Mouse (Mus musculus): ENCODE measurements around the gene Elane. TPM values are rescaled to one million over a fixed set of nuclear protein-coding genes. Genes with fewer than 3 reads are reported as not detected.
A peak's percentile ranks its signal among the peaks of the same experiment; 100 is the strongest.

Gene Elane
- 0.14 TPM in 1 of 2 replicates, not detected in the other for polyA plus RNA-seq (2015; fragmentation: Nextera tagmentation; extraction: Ambion mirVana)

DNA sequence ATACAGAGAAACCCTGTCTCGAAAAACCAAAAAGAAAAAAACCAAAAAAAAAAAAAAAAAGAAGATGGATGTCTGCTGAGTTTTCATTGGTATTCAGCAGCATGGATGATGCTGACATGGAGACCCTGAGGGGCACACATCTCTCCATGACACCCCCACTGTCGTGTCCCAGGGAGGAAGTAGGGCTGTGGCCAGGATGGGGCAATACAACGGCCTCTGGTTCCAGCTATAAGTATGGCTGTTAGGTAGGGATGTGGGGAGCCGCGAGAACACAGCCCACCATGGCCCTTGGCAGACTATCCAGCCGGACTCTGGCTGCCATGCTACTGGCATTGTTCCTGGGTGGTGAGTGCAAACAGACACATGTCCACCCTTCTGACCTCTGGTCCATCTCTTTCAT is at the start of gene Elane:
Elane (plus strand) TSS at position 194 of the 400 bp plus-strand sequence.
- Histone ChIP-seq H3K4me3 (replicated peaks; ENCODE audit: low read depth, low read length) (no peak within 1 kb of the TSS), H3K4me1 (replicated peaks; ENCODE audit: insufficient read depth, low read length) (peaks cover 12% of the 10 kb centered on the region), H3K9ac (ENCODE audit: low read depth, low read length) (no peak within 1 kb of the TSS), H3K36me3 (ENCODE audit: insufficient read depth, low read length) (no peaks in the 10 kb centered on the region), H3K27me3 (ENCODE audit: insufficient read depth, low read length) (no peaks in the 10 kb centered on the region), H3K4me2 (ENCODE audit: low read length) (no peak within 1 kb of the TSS), H3K9me3 (replicated peaks; ENCODE audit: low read length) (no peaks in the 10 kb centered on the region), H3K27ac (no peak within 1 kb of the TSS)
- no peak for TF ChIP-seq CTCF (IDR thresholded peaks at IDR 0.05; ENCODE audit: low read depth)
- WGBS, result 74% methylated on average over 6 of the region's 6 CpGs
- DNase-seq (ENCODE audit: low spot score), result no peak
- ATAC-seq (replicated peaks; ENCODE audit: low FRiP score, low read depth), result no peak

DNA sequence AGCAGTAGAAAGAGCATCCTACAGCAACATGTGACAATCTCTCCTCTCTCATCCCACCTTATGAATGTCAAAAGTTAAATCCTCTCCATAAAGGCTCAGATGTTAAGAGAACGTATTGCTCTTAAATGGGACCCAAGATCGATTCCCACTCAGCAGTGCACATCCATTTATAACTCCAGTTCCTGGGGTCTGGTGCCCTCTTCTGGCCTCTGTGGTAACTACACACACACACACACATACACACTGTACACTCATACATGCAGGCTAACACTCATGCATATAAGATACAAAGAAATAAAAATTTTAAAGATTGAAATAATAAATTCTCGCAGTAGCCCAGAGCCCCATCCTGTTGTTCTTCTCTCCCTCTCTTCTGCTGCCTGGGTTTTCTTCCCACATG is 49.1 kb upstream of the Elane start:
- no peak overlapping the region for H3K4me2 ChIP-seq (ENCODE audit: low read length)
- H3K4me3 ChIP-seq (replicated peaks; ENCODE audit: low read depth, low read length), result no peak overlapping the region
- WGBS, result 99% methylated on average over 3 of the region's 3 CpGs
- DNase-seq (ENCODE audit: low spot score), result no peak
- H3K9me3 ChIP-seq (replicated peaks; ENCODE audit: low read length), result no peaks in the 10 kb centered on the region
- no peak overlapping the region for H3K27ac ChIP-seq
- no peak for ATAC-seq (replicated peaks; ENCODE audit: low FRiP score, low read depth)
- peaks cover 6% of the 10 kb centered on the region; the same call in 1 of the 2 replicates for H3K4me1 ChIP-seq (replicated peaks; ENCODE audit: insufficient read depth, low read length)
- TF ChIP-seq CTCF (IDR thresholded peaks at IDR 0.05; ENCODE audit: low read depth), result peak; percentile 56
- H3K27me3 ChIP-seq (ENCODE audit: insufficient read depth, low read length), result no peaks in the 10 kb centered on the region
- H3K9ac ChIP-seq (ENCODE audit: low read depth, low read length), result no peak overlapping the region
- no peaks in the 10 kb centered on the region for H3K36me3 ChIP-seq (ENCODE audit: insufficient read depth, low read length)

DNA sequence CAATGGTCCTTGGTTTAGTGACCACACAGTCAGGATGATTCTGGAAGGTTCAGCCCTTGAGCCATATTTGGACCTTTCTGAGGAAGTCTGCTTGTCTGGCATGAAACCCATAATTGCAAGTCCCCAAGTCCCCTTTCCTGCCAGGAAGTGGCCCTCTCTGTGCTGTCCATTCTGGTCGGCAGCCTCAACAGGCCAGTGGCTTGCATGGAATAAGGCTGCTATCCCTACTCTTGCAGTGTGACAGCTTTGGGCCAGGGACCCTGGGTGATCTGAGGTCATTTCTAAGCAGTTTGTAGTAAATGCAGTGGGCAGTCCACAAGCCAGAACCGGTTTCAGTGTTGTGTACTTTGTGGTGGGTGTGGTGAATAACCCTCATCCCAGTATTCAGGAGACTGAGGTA is 47.9 kb upstream of the Elane start:
- H3K9ac ChIP-seq (ENCODE audit: low read depth, low read length), result no peak overlapping the region
- 60% methylated on average over 2 of the region's 2 CpGs for WGBS
- peaks cover 17% of the 10 kb centered on the region for H3K4me1 ChIP-seq (replicated peaks; ENCODE audit: insufficient read depth, low read length)
- H3K27ac ChIP-seq, result no peak overlapping the region
- DNase-seq (ENCODE audit: low spot score) (no peak), ATAC-seq (replicated peaks; ENCODE audit: low FRiP score, low read depth) (no peak)
- TF ChIP-seq CTCF (IDR thresholded peaks at IDR 0.05; ENCODE audit: low read depth), result no peak
- no peaks in the 10 kb centered on the region for H3K36me3 ChIP-seq (ENCODE audit: insufficient read depth, low read length)
- H3K4me2 ChIP-seq (ENCODE audit: low read length), result no peak overlapping the region
- H3K4me3 ChIP-seq (replicated peaks; ENCODE audit: low read depth, low read length), result no peak overlapping the region
- H3K9me3 ChIP-seq (replicated peaks; ENCODE audit: low read length), result no peaks in the 10 kb centered on the region
- H3K27me3 ChIP-seq (ENCODE audit: insufficient read depth, low read length), result no peaks in the 10 kb centered on the region

- H3K4me2 ChIP-seq (ENCODE audit: low read length), result peak overlapping the region; percentile 56; the same call in 1 of the 2 replicates
These were observed 46.0 kb upstream of the Elane start for GRCm38 (mm10) chr10:79840091-79840490.

GRCm38 (mm10) chr10:79840644-79841551 is 45.1 kb upstream of the Elane start:
- H3K9ac ChIP-seq (ENCODE audit: low read depth, low read length), result peak overlapping the region; percentile 39; the same call in 1 of the 2 replicates
- TF ChIP-seq CTCF (IDR thresholded peaks at IDR 0.05; ENCODE audit: low read depth), result no peak; the same call in 1 of the 2 replicates
- H3K36me3 ChIP-seq (ENCODE audit: insufficient read depth, low read length), result no peaks in the 10 kb centered on the region
- H3K27ac ChIP-seq, result peak overlapping the region; percentile 93
- peaks cover 26% of the 10 kb centered on the region for H3K4me1 ChIP-seq (replicated peaks; ENCODE audit: insufficient read depth, low read length)
- under 1% methylated on average over 24 of the region's 24 CpGs for WGBS
- H3K9me3 ChIP-seq (replicated peaks; ENCODE audit: low read length), result no peaks in the 10 kb centered on the region
- ATAC-seq (replicated peaks; ENCODE audit: low FRiP score, low read depth) (peak; percentile 87), DNase-seq (ENCODE audit: low spot score) (peak; percentile 99)
- no peaks in the 10 kb centered on the region for H3K27me3 ChIP-seq (ENCODE audit: insufficient read depth, low read length)
- H3K4me2 ChIP-seq (ENCODE audit: low read length), result peak overlapping the region; percentile 56
- H3K4me3 ChIP-seq (replicated peaks; ENCODE audit: low read depth, low read length), result peak overlapping the region; percentile 29

More at GRCm38 (mm10) chr10:79840091-79840490, 46.0 kb upstream of the Elane start:
- Histone ChIP-seq H3K36me3 (ENCODE audit: insufficient read depth, low read length) (no peaks in the 10 kb centered on the region), H3K9me3 (replicated peaks; ENCODE audit: low read length) (no peaks in the 10 kb centered on the region), H3K27ac (peak overlapping the region; percentile 93), H3K4me3 (replicated peaks; ENCODE audit: low read depth, low read length) (no peak overlapping the region), H3K27me3 (ENCODE audit: insufficient read depth, low read length) (no peaks in the 10 kb centered on the region), H3K4me1 (replicated peaks; ENCODE audit: insufficient read depth, low read length) (peaks cover 26% of the 10 kb centered on the region), H3K9ac (ENCODE audit: low read depth, low read length) (no peak overlapping the region)
- DNase-seq (ENCODE audit: low spot score), result no peak
- WGBS, result 94% methylated on average over 3 of the region's 3 CpGs
- ATAC-seq (replicated peaks; ENCODE audit: low FRiP score, low read depth), result no peak
- TF ChIP-seq CTCF (IDR thresholded peaks at IDR 0.05; ENCODE audit: low read depth), result no peak

DNA sequence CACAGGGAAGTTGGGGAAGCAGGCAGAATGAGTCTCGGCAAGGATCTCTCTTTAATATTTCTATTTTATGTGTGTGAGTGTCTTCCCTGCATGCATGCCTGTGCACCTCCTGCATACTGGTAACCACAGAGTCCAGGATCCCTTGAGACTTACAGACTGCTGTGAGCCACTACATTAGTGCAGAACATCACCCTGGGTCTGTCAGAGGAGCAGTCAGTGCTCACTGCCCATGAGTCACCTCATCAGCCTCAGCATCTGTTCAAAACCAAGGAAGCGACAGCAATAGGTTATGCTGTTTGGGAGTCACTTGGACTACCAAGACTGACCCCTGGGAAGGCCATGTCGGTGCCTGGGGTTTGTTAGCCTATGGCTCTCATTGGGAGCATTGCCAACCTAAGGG is 43.7 kb upstream of the Elane start:
- Histone ChIP-seq H3K9me3 (replicated peaks; ENCODE audit: low read length) (no peaks in the 10 kb centered on the region), H3K27me3 (ENCODE audit: insufficient read depth, low read length) (no peaks in the 10 kb centered on the region), H3K4me3 (replicated peaks; ENCODE audit: low read depth, low read length) (no peak overlapping the region), H3K4me1 (replicated peaks; ENCODE audit: insufficient read depth, low read length) (peaks cover 26% of the 10 kb centered on the region), H3K27ac (0 out of 2 replicates have a peak overlapping the region, but pooled peaks have one; percentile 31), H3K4me2 (ENCODE audit: low read length) (no peak overlapping the region), H3K9ac (ENCODE audit: low read depth, low read length) (no peak overlapping the region), H3K36me3 (ENCODE audit: insufficient read depth, low read length) (no peaks in the 10 kb centered on the region)
- ATAC-seq (replicated peaks; ENCODE audit: low FRiP score, low read depth) (no peak), DNase-seq (ENCODE audit: low spot score) (no peak)
- no peak for TF ChIP-seq CTCF (IDR thresholded peaks at IDR 0.05; ENCODE audit: low read depth)
- 56% methylated on average over 3 of the region's 3 CpGs for WGBS

Data from kidney, postnatal 0 days (tissue).